Mouse (Mus musculus): ENCODE data around the gene Llgl2.

GRCm38 (mm10) chr11:115817331-115817730 is 6.5 kb upstream of the Llgl2 start:
- TF ChIP-seq CTCF (IDR thresholded peaks at IDR 0.05; ENCODE audit: borderline replicate concordance, extremely low read depth, insufficient read depth, insufficient read length) (no peak), POLR2A (IDR thresholded peaks at IDR 0.05; ENCODE audit: borderline replicate concordance, extremely low read depth, insufficient read depth, insufficient read length, poor library complexity, severe bottlenecking) (no peak)
